Mouse (Mus musculus) embryonic fibroblast, embryonic 13.5 days (primary cell): ENCODE data around the gene Rps6ka5. TPM values are rescaled to one million over a fixed set of nuclear protein-coding genes. Genes with fewer than 3 reads are reported as not detected.

ENCODE experiments used
- H3K27ac ChIP-seq: 2 replicates; pipeline ENCODE4 v1.5.1; 2012; ENCODE audit warnings: low read length, control low read depth, inconsistent platforms; ENCODE audit not compliant: insufficient read depth
- H3K4me1 ChIP-seq: 2 replicates; pipeline ENCODE4 v1.6.1; 2011; ENCODE audit warnings: low read length; ENCODE audit not compliant: control insufficient read depth, insufficient read depth
- H3K4me3 ChIP-seq: 2 replicates; pipeline ENCODE4 v1.5.1; 2011; ENCODE audit warnings: mild to moderate bottlenecking, control low read depth, low read length; ENCODE audit not compliant: insufficient read depth
- CTCF ChIP-seq: IDR thresholded peaks from 2 replicates; pipeline ENCODE4 v1.5.1; 2011; ENCODE audit warnings: mild to moderate bottlenecking, control low read depth, low read length, moderate library complexity, borderline replicate concordance; ENCODE audit not compliant: insufficient read depth
- POLR2A ChIP-seq: IDR thresholded peaks from 2 replicates; pipeline ENCODE4 v1.6.1; 2011; ENCODE audit warnings: low read depth, mild to moderate bottlenecking, control low read depth, low read length, moderate library complexity
- polyA plus RNA-seq: library from polyadenylated mRNA; stranded (reverse); fragments of >200 nt; gene quantifications from 2 replicates; pipeline ENCODE4 v1.2.4, GENCODE M21; 2011; ENCODE audit warnings: low read depth; ENCODE audit not compliant: missing spikeins, insufficient read length

Gene Rps6ka5
- 3.2 and 4.7 TPM in 2 replicates for polyA plus RNA-seq

DNA sequence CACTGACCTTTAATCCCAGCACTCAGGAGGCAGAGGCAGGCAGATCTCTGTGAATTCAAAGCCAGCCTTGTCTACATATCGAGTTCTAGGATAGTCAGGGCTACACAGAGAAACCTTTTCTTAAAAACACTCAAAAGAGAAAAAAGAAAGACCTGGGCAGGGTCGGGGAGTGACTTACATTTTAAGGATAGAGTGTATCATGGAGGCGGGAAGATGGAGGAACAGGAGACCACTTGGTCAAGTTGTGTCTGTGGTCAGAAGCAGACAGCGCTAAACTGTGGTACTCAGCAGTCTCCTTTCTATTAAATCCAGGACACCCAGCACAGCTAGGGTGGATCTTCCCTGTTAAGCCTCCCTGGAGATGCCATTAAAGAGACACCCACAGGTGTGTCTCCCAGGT is at the start of gene Rps6ka5:
TSS of gene Rps6ka5 (minus strand) at position 333 of the 400 bp plus-strand sequence.
- TF ChIP-seq CTCF: no peak
- no peak within 1 kb of the TSS for H3K4me3 ChIP-seq

DNA sequence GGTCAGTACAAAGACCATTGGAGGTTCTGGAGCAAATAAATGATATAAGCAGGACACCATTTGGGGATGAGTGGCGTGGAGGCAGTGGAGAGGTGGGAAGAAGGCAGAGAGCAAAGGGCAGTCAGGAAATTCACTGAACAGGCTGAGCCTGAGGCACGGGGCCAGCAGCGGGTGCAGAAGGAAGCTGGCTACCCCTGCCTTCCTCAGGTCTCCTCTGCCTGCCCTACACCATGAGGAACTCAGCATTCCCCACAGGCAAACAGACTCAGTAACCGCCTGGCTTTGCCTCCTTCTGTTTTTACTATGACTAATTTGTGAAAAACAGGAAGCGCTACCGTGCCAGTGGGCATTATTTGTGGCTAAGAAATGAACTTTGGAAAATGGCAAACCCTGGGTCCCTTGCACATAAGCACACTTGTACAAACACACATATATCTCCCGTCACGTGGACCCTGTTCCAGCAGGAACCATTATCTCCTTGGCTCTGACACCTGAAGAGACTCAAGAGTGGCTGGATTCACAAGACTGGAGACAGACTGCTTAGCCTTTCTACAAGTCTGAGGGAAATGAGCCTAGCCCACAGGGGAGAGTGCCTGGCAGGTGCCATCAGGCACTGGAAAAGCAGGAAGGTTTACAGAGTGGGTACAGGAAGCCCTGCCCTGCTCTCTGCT is 49.3 kb upstream of the Rps6ka5 start:
- TF ChIP-seq CTCF: no peak
- no peak for TF ChIP-seq POLR2A
- H3K27ac ChIP-seq: peak overlapping the region; percentile 29
- H3K4me3 ChIP-seq: no peak overlapping the region
- peaks cover 11% of the 10 kb centered on the region for H3K4me1 ChIP-seq

More for the DNA sequence above, at the start of gene Rps6ka5:
- H3K27ac ChIP-seq: no peak within 1 kb of the TSS
- H3K4me1 ChIP-seq: peaks cover 4% of the 10 kb centered on the region

DNA sequence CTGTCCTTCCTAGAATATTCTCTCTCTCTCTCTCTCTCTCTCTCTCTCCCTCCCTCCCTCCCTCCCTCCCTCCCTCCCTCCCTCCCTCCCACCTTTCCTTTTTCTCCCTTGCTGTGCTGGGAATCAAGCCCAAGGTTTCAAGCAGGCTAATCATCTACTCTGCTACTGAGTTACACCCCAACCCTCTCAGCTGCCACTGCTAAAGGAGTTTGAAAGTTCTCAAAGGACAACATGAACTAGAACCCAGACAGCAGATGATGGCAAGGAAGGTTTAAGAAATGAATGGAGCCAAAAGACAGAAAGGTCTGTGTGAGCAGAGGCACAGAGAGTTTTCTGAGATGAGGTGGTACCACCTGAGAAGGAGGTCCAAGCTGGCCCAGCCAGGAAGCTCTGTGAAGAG is 48.5 kb upstream of the Rps6ka5 start:
- Histone ChIP-seq H3K4me3 (no peak overlapping the region), H3K27ac (no peak overlapping the region), H3K4me1 (peaks cover 11% of the 10 kb centered on the region)
- TF ChIP-seq POLR2A (no peak), CTCF (no peak)

DNA sequence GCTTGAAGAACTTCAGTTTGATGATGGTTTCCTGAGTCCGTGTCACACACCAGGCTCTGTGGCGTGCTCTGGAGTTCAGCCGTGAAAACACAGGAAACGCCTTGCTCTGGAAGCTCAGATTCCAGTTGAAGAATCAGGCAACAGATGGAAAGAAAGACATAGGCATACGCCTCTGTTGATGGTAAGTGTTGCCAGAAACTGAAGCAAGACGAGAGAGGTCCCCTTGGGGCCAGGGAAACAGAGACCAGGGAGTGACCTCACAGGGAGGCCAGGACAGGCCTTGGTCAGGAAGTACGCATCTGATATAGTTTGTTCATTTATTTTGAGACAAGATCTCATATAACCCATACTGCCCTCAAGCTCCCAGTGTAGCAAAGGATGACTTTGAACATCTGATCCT is 48.0 kb upstream of the Rps6ka5 start:
- no peak for TF ChIP-seq POLR2A
- no peak for TF ChIP-seq CTCF
- no peak overlapping the region for H3K27ac ChIP-seq
- peaks cover 9% of the 10 kb centered on the region for H3K4me1 ChIP-seq
- no peak overlapping the region for H3K4me3 ChIP-seq

DNA sequence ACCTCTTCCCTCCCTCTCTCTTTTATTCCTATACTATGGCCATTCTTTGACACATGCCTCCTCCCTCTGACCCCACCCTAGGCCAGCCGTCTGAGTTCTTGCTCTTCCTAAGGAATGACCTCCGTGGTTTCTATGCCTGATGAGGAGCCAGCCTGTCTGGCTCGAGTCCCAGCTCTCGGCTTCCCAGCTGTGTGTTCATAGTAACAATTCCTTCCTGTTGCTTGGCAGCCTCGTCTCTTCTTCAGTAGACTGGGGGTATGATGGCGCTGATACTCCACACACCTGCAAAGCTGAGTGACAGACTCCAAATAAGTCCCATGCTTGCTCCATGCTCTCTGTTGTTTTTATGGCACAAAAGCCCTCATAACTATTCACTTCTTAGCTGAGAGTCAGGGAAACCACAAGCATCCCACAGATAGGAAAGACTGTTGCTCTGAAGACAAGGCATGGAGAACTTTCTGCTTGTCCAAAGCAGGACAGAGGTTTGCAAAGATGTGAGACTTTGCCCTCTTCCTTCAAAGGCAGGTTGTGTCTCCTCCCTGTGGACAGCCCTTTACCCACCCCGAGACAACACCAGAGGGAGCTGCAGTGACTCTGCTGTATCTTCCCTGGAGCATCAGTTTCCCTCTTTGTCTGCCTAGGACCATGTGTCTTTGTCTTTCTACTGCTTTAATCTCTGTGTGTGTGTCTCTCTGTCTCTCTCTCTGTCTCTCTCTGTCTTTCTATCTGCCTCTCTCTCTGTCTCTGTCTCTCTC is 45.6 kb upstream of the Rps6ka5 start:
- Histone ChIP-seq H3K4me1 (peaks cover 7% of the 10 kb centered on the region; the same call in 1 of the 2 replicates), H3K27ac (no peak overlapping the region), H3K4me3 (no peak overlapping the region)
- no peak for TF ChIP-seq CTCF
- no peak for TF ChIP-seq POLR2A

DNA sequence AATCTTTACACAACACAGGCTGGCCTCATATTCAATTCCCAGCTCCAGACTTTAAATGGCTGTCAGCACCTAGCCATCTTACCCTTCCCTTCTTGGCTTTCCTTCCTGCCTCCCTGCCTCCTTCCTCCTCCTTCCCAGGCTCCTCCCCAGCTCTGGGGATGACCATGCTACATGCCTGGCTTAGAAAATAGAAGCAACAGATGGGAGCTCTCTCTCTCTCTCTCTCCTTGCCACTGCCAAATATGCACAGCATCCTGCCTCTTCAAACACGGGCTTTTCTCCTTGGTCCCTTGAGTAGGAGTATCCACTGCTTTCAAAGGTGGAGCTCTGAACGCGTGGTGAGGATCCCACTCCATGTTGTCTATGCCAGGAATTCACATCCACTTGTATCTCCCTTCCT is 44.0 kb upstream of the Rps6ka5 start:
- Histone ChIP-seq H3K4me1 (no peaks in the 10 kb centered on the region; the same call in 1 of the 2 replicates), H3K27ac (no peak overlapping the region), H3K4me3 (no peak overlapping the region)
- TF ChIP-seq POLR2A (no peak), CTCF (no peak)

DNA sequence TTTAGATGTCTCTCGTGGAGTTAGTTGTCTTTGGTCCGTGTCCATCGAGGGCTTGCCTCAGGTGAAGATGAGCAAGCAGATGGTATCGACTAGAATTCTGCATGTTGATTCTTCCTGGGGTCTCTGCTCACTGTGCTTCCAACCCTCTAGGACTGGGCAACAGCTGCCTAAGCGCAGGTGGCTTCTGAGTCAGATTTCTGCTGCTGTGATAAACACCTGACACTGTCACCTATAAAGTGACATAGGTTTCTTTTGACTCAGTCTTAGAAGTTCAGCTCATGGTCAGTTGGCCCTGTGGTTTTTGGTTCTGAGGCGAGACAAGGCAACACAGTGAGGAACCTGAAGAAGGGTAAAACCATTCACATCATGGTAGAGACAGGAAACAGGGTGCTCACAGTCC is 43.1 kb upstream of the Rps6ka5 start:
- TF ChIP-seq POLR2A: no peak
- TF ChIP-seq CTCF: no peak
- no peaks in the 10 kb centered on the region for H3K4me1 ChIP-seq
- H3K27ac ChIP-seq: no peak overlapping the region
- no peak overlapping the region for H3K4me3 ChIP-seq

DNA sequence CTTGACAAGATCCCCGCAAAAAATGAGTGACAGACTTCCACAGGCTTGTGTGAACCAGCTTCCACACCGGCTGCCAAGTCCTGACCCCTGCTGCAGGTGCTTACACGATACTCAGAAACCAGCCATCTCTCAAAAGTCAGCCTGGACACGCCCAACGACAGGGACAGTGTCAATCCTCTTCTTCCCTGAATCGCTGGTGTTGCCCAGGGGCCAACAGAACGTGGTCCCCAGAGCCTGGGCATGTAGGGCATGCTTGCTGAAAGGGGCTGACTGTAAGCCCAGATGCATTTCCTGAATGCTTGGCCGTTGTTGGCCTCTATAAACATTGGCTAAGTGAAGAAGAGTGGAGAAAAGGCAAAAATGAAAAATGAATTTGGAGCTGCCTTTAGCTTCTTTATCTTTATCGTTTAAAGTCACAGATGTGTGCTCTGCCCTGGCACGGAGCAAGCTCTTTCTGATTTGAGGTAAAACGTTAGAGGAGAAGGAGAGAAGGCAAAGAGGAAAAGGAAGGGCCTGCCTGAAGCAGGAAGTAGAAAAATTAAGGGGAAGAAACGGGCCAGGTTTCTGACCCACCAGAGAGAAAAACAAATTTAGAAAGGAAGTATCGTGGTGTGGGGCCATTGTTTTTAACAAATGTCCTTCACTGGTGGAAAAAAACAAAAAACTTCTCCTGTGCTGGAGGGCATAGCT is 37.7 kb upstream of the Rps6ka5 start:
- TF ChIP-seq CTCF (no peak), POLR2A (no peak)
- Histone ChIP-seq H3K4me1 (no peaks in the 10 kb centered on the region), H3K27ac (no peak overlapping the region), H3K4me3 (no peak overlapping the region)

DNA sequence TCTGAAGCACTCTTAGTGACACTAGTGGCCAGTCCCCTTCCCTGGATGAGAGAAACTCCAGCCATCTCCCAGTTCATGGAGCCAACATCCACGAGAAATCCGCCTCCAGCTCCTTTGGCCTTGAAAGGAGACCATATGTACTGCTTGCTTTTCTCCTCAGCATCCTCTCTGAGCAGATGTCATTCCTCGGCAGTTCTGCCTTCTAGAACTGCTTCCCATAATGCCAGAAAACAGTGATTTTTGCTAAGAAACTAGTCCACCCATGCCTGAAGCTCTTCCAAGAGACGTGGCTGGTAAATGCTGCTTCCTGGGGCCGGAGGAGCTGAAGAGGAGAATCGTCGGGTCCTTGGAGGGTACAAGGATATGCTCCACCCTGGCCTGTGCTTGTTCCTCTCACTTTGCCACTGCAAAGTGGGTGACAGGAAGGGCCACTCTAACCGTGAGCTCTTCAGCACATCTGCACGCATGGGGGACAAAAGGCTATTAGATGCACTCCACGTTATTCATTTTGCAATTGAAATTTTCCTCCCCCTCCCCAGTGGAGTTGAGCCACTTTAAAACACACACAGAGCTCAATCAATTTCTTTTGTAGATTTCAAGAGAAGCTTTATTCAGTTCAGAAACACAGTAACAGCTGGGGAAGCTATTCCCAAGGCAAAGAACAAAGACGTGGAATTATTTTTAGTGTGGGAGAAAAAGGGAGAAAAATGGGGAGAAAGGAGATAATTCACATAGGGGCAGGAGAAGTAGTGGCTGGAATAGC is 36.1 kb upstream of the Rps6ka5 start:
- TF ChIP-seq CTCF (no peak), POLR2A (no peak)
- H3K27ac ChIP-seq: no peak overlapping the region
- H3K4me3 ChIP-seq: no peak overlapping the region
- no peaks in the 10 kb centered on the region for H3K4me1 ChIP-seq
